Mouse (Mus musculus): ENCODE measurements around the gene Cbx7.

DNA sequence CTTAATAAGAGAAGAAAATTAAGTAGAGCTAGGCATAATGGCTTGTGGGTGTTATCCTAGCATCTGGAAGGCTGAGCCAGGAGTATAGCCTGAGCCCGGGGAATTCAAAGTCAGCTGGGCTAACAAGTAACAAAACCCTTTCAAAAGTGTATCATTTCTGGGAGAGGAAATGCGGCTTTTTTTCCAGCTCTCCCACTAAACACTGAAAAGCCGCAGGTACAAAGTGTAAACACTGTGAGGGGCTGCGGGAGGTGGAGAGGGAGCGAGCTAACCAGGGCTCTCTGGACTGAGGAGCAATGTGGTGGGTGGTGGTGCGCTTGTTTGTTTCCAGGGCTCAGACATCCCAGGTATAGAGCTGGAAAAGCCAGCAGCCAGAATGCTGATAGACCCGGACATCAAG is 6.5 kb downstream of the Cbx7 start:
- no peak for TF ChIP-seq CTCF (conservative IDR thresholded peaks at IDR 0.05 in 1 of 2, IDR thresholded peaks at IDR 0.05 in 1 of 2; ENCODE audit: low read depth in 2 of 2, low read length in 2 of 2)
- no peak for TF ChIP-seq EP300 (IDR thresholded peaks at IDR 0.05; ENCODE audit: low read length)
- TF ChIP-seq POLR2A (IDR thresholded peaks at IDR 0.05; ENCODE audit: low read depth, low read length) = no peak
- no peak for TF ChIP-seq ZC3H11A (IDR thresholded peaks at IDR 0.05; ENCODE audit: low read depth, low read length)
